17 mouse cellular contexts compared by ENCODE assay signal in the genomic region with DNA sequence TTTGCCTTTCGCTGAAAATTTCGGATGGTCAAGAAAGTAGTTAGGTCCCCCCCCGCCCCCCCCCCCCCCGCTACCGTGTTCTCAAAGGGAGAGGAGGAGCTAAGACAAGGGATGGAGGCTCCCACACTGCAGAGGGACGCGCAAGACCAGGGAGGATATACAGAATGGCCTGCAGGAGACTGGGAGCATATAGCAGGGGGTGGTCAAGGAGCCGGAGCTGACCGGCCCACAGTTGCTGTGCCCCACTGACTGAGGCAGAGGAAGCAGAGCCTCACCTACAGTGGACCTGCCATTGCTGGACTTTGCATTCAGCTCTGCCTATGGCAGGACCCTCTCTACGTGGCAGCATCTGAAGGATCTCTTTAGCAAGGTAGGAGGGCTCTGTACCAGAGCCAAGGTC. TPM values are rescaled to one million over a fixed set of nuclear protein-coding genes. Genes with fewer than 3 reads are reported as not detected.
DNase-seq lines count a peak whose midpoint lies in the region; ATAC-seq lines count a peak whose summit lies in the region.
"Had no signal": no experiment of that assay in that cellular context is flagged by ENCODE, and none has a peak within 500 bp of the region (broad histone marks: within the 10 kb centered on the region; RNA-seq: fewer than 3 reads in every experiment).

No protein-coding gene starts in this region.

- no peak overlapping the region for H3K27ac ChIP-seq in kidney, embryonic 15.5 days
- H3K27ac ChIP-seq in embryonic facial prominence, embryonic 10.5 days (replicated peaks) = peak overlapping the region; percentile 44; the same call in 1 of the 2 replicates
- no peak overlapping the region for H3K27ac ChIP-seq in forebrain, embryonic 14.5 days (ENCODE audit: low read depth, low read length)
- no peak overlapping the region for H3K27ac ChIP-seq in midbrain, embryonic 11.5 days (ENCODE audit: low read depth, low read length)
- H3K27ac ChIP-seq: embryonic facial prominence, embryonic 12.5 days; heart, embryonic 13.5 days; neural tube, embryonic 12.5 days; stomach, postnatal 0 days had no signal

- 66% methylated on average over 10 of the region's 10 CpGs for WGBS in kidney, embryonic 15.5 days
- WGBS in embryonic facial prominence, embryonic 10.5 days = 71% methylated on average over 10 of the region's 10 CpGs
- WGBS in forebrain, embryonic 14.5 days = 63% methylated on average over 10 of the region's 10 CpGs
- WGBS in midbrain, embryonic 11.5 days = 65% methylated on average over 10 of the region's 10 CpGs

- no peaks in the 10 kb centered on the region for H3K36me3 ChIP-seq in kidney, embryonic 15.5 days
- peaks cover 9% of the 10 kb centered on the region; the same call in 1 of the 2 replicates for H3K36me3 ChIP-seq in embryonic facial prominence, embryonic 10.5 days (replicated peaks)
- H3K36me3 ChIP-seq in forebrain, embryonic 14.5 days (ENCODE audit: control insufficient read depth, insufficient read depth, low read length) = no peaks in the 10 kb centered on the region
- H3K36me3 ChIP-seq in midbrain, embryonic 11.5 days (ENCODE audit: control insufficient read depth, insufficient read depth, low read length) = no peaks in the 10 kb centered on the region
- H3K36me3 ChIP-seq: embryonic facial prominence, embryonic 12.5 days; heart, embryonic 13.5 days had no signal

- no peak for DNase-seq in kidney, postnatal 10 days
- no peak for DNase-seq in embryonic facial prominence, embryonic 10.5 days (ENCODE audit: low spot score)
- DNase-seq in forebrain, embryonic 14.5 days (ENCODE audit: low spot score) = no peak
- no peak for DNase-seq in midbrain, embryonic 11.5 days (ENCODE audit: low spot score, missing footprints)
- DNase-seq in T-cell, adult 2 months (ENCODE audit: low spot score) = no peak
- DNase-seq in thymus, postnatal 14 days = no peak
- DNase-seq: adrenal gland, postnatal 14 days; gastrocnemius, postnatal 14 days; kidney, postnatal 14 days; lung, embryonic 14.5 days; spleen, adult 18-20 months; thymus, postnatal 4 days had no signal

- H3K4me3 ChIP-seq in kidney, embryonic 15.5 days (replicated peaks) = no peak overlapping the region
- H3K4me3 ChIP-seq in embryonic facial prominence, embryonic 10.5 days = no peak overlapping the region
- H3K4me3 ChIP-seq in forebrain, embryonic 14.5 days (ENCODE audit: low read depth, low read length) = no peak overlapping the region
- no peak overlapping the region for H3K4me3 ChIP-seq in midbrain, embryonic 11.5 days (ENCODE audit: low read depth, low read length)
- H3K4me3 ChIP-seq: embryonic facial prominence, embryonic 12.5 days; heart, embryonic 13.5 days; neural tube, embryonic 12.5 days had no signal

- no peaks in the 10 kb centered on the region for H3K9me3 ChIP-seq in kidney, embryonic 15.5 days (replicated peaks)
- no peaks in the 10 kb centered on the region for H3K9me3 ChIP-seq in embryonic facial prominence, embryonic 10.5 days
- no peaks in the 10 kb centered on the region for H3K9me3 ChIP-seq in forebrain, embryonic 14.5 days (replicated peaks; ENCODE audit: control insufficient read depth, low read length)
- no peaks in the 10 kb centered on the region for H3K9me3 ChIP-seq in midbrain, embryonic 11.5 days (ENCODE audit: control insufficient read depth, low read length)
- H3K9me3 ChIP-seq: embryonic facial prominence, embryonic 12.5 days; heart, embryonic 13.5 days; neural tube, embryonic 12.5 days had no signal

- no peaks in the 10 kb centered on the region for H3K27me3 ChIP-seq in kidney, embryonic 15.5 days
- no peaks in the 10 kb centered on the region for H3K27me3 ChIP-seq in embryonic facial prominence, embryonic 10.5 days (replicated peaks; ENCODE audit: low read depth, poor library complexity, severe bottlenecking)
- H3K27me3 ChIP-seq in forebrain, embryonic 14.5 days (replicated peaks; ENCODE audit: control insufficient read depth, insufficient read depth, low read length) = no peaks in the 10 kb centered on the region
- H3K27me3 ChIP-seq in midbrain, embryonic 11.5 days (ENCODE audit: control insufficient read depth, insufficient read depth, low read length) = no peaks in the 10 kb centered on the region
- H3K27me3 ChIP-seq: embryonic facial prominence, embryonic 12.5 days; heart, embryonic 13.5 days; neural tube, embryonic 12.5 days had no signal

- no peak overlapping the region for H3K9ac ChIP-seq in kidney, embryonic 15.5 days
- no peak overlapping the region for H3K9ac ChIP-seq in forebrain, embryonic 14.5 days (ENCODE audit: low read length)
- H3K9ac ChIP-seq in midbrain, embryonic 11.5 days (ENCODE audit: low read length) = no peak overlapping the region; the same call in 1 of the 2 replicates
- H3K9ac ChIP-seq: embryonic facial prominence, embryonic 12.5 days; heart, embryonic 13.5 days; lung, embryonic 14.5 days; neural tube, embryonic 12.5 days had no signal

- peaks cover 26% of the 10 kb centered on the region for H3K4me1 ChIP-seq in kidney, embryonic 15.5 days
- H3K4me1 ChIP-seq in embryonic facial prominence, embryonic 10.5 days = peaks cover 54% of the 10 kb centered on the region
- H3K4me1 ChIP-seq in forebrain, embryonic 14.5 days (ENCODE audit: control insufficient read depth, insufficient read depth, low read length) = peaks cover 15% of the 10 kb centered on the region
- peaks cover 10% of the 10 kb centered on the region for H3K4me1 ChIP-seq in midbrain, embryonic 11.5 days (ENCODE audit: control insufficient read depth, insufficient read depth, low read length)

- 0 out of 2 replicates have a peak, but pooled peaks have one; percentile 31 for ATAC-seq in kidney, embryonic 15.5 days (replicated peaks; ENCODE audit: low FRiP score)
- ATAC-seq in forebrain, embryonic 14.5 days = peak; percentile 46; the same call in 1 of the 2 replicates
- peak; percentile 50 for ATAC-seq in midbrain, embryonic 11.5 days (ENCODE audit: low FRiP score)

- no peak overlapping the region for H3K4me2 ChIP-seq in kidney, embryonic 15.5 days
- H3K4me2 ChIP-seq in forebrain, embryonic 14.5 days (ENCODE audit: low read length) = no peak overlapping the region
- no peak overlapping the region for H3K4me2 ChIP-seq in midbrain, embryonic 11.5 days
- H3K4me2 ChIP-seq: embryonic facial prominence, embryonic 12.5 days; heart, embryonic 13.5 days; lung, embryonic 14.5 days; neural tube, embryonic 12.5 days had no signal

RNA-seq across cellular contexts. Expression of gene Fyn, which starts 10.6 kb away (rescaled TPM):
- 26.2 and 27.0 TPM in 2 replicates for polyA plus RNA-seq in kidney, embryonic 15.5 days (2015; fragmentation: Nextera tagmentation; extraction: Ambion mirVana)
- 20.2 and 21.5 TPM in 2 replicates for polyA plus RNA-seq in embryonic facial prominence, embryonic 10.5 days (2016; fragmentation: Nextera tagmentation; extraction: Ambion mirVana)
- polyA plus RNA-seq in forebrain, embryonic 14.5 days (2014; fragmentation: Nextera tagmentation; extraction: Ambion mirVana) = 79.1 and 85.0 TPM in 2 replicates
- 43.7 and 44.3 TPM in 2 replicates for polyA plus RNA-seq in midbrain, embryonic 11.5 days (2014; fragmentation: Nextera tagmentation; extraction: Ambion mirVana)
